Mouse (Mus musculus): Measurements from ENCODE around the gene Ttc36. TPM values are rescaled to one million over a fixed set of nuclear protein-coding genes. Genes with fewer than 3 reads are reported as not detected.
A peak's percentile ranks its signal among the peaks of the same experiment; 100 is the strongest.

Gene Ttc36
- under 1 TPM; 0.80 to 0.95 TPM for total RNA-seq (2021)
- long read RNA-seq, experiment 1, result 0 reads
- long read RNA-seq, experiment 2, result 0 reads

GRCm38 (mm10) chr9:44802808-44803450 is at the start of gene Ttc36:
TSS of gene Ttc36 (minus strand) at chr9:44803072.
- no peak for DNase-seq (ENCODE audit: low spot score in 2 of 2)

GRCm38 (mm10) chr9:44847446-44847845 is 44.6 kb upstream of the Ttc36 start:
- DNase-seq (ENCODE audit: low spot score in 2 of 2), result no peak

- no peak for DNase-seq (ENCODE audit: low spot score in 2 of 2)
These were observed 38.4 kb upstream of the Ttc36 start for GRCm38 (mm10) chr9:44841241-44841640.

GRCm38 (mm10) chr9:44836439-44836838 is 33.6 kb upstream of the Ttc36 start:
- DNase-seq (ENCODE audit: low spot score in 2 of 2), result peak; percentile 75 to 76

GRCm38 (mm10) chr9:44832356-44832755 is 29.5 kb upstream of the Ttc36 start:
- DNase-seq (ENCODE audit: low spot score in 2 of 2), result no peak

- DNase-seq (ENCODE audit: low spot score in 2 of 2), result no peak
These were observed 27.6 kb upstream of the Ttc36 start for GRCm38 (mm10) chr9:44830506-44830905.

GRCm38 (mm10) chr9:44828944-44829343 is 26.1 kb upstream of the Ttc36 start:
- peak; percentile 50 to 61 for DNase-seq (ENCODE audit: low spot score in 2 of 2)

- DNase-seq (ENCODE audit: low spot score in 2 of 2), result no peak
These were observed 23.8 kb upstream of the Ttc36 start for GRCm38 (mm10) chr9:44826660-44827059.

- DNase-seq (ENCODE audit: low spot score in 2 of 2), result no peak
These were observed 17.3 kb upstream of the Ttc36 start for GRCm38 (mm10) chr9:44819920-44820827.

GRCm38 (mm10) chr9:44817522-44817921 is 14.7 kb upstream of the Ttc36 start:
- DNase-seq (ENCODE audit: low spot score in 2 of 2), result no peak

GRCm38 (mm10) chr9:44814179-44814578 is 11.3 kb upstream of the Ttc36 start:
- DNase-seq (ENCODE audit: low spot score in 2 of 2), result no peak

- DNase-seq (ENCODE audit: low spot score in 2 of 2), result no peak
These were observed 7.4 kb upstream of the Ttc36 start for GRCm38 (mm10) chr9:44810316-44810715.

GRCm38 (mm10) chr9:44807778-44808177 is 4.9 kb upstream of the Ttc36 start:
- no peak for DNase-seq (ENCODE audit: low spot score in 2 of 2)

GRCm38 (mm10) chr9:44807141-44807540 is 4.3 kb upstream of the Ttc36 start:
- no peak for DNase-seq (ENCODE audit: low spot score in 2 of 2)

GRCm38 (mm10) chr9:44805536-44805935 is 2.7 kb upstream of the Ttc36 start:
- DNase-seq (ENCODE audit: low spot score in 2 of 2), result no peak

GRCm38 (mm10) chr9:44804678-44805077 is 1.8 kb upstream of the Ttc36 start:
- DNase-seq (ENCODE audit: low spot score in 2 of 2), result no peak

GRCm38 (mm10) chr9:44801669-44802068 is 1.2 kb downstream of the Ttc36 start:
- DNase-seq (ENCODE audit: low spot score in 2 of 2), result no peak

GRCm38 (mm10) chr9:44799958-44800324 is 2.9 kb downstream of the Ttc36 start:
- DNase-seq (ENCODE audit: low spot score in 2 of 2), result no peak

- peak; percentile 85 to 92 for DNase-seq (ENCODE audit: low spot score in 2 of 2)
These were observed 3.5 kb downstream of the Ttc36 start, which contains the start of gene Tmem25 for GRCm38 (mm10) chr9:44799102-44799957. TSS of gene Tmem25 (minus strand) at chr9:44799307.

- no peak for DNase-seq (ENCODE audit: low spot score in 2 of 2)
These were observed 4.6 kb downstream of the Ttc36 start for GRCm38 (mm10) chr9:44798298-44798697.

- no peak for DNase-seq (ENCODE audit: low spot score in 2 of 2)
These were observed 10.0 kb downstream of the Ttc36 start for GRCm38 (mm10) chr9:44792842-44793241.
